Mouse (Mus musculus): ENCODE measurements at regions not wholly inside any gene's neighbourhood (a gene's known extent, or its start where the extent isn't known, plus 50 kb on each side); places are given as distances from the start of the nearest gene placed in this dataset.
"Not testable (repeated sequence)": the region's sequence is repeated elsewhere in the genome, so short reads cannot be mapped to it uniquely, and the experiment has no call there.

DNA sequence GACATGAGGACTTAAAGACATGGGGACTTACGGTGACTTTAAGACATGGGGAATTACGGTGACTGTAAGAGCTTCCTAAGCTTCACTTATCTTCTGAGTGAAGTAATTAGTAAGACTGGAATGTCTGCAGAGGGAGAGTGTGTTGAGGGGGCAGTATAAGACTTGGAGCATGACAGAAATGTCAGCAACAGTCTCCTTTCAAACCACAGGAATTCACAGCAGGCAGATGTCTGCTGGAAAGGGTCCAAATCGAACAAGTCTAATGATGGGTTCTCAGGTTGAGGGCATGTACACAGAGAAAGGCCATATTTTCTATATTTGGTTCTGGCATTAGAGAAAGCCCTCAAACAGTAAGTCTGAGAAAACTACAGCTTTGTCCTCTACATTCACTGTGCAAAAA lies 705.2 kb downstream of the Rapgef2 start:
- in situ Hi-C loops (cut with MboI; ENCODE audit: low sequenced_read_pairs) = no loop called here

DNA sequence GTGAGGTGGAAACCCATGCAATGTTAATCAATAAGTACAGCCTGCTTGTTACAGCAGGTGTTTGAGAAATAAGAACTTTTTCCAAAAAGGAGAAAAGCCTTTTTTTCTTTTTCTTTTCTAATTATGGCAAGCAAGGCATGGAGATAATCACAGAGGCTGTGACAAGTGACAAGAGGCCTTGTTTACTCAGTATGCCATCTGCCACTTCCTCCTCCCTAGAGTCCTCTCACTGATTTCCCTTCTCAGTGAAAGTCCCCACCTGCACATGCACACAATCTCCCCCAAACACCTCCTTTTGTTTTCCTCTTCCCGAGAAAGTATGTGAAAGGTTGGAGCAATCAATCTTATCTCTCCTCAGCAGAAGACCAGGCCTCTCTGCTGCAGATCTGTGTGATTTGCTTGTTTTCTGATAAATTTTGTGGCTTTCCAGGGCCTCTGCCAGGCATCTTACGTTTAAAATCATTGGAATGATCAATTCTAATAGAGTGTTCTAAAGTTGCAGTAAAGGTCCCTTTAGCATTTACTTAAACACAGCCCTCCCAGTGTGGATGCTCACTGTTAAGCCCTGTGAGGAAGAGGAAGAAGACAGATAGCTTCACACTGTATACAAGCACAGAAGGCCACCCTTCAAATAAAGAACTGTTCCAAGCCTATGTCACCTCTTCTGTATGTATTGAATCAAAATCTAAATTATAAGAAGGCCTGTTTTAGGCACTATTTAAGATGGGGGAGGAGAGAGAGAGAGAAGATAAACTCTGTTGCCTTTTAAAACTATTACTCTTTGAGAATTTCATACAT lies 710.5 kb downstream of the Rapgef2 start:
- in situ Hi-C loops (cut with MboI; ENCODE audit: low sequenced_read_pairs) = no loop called here

DNA sequence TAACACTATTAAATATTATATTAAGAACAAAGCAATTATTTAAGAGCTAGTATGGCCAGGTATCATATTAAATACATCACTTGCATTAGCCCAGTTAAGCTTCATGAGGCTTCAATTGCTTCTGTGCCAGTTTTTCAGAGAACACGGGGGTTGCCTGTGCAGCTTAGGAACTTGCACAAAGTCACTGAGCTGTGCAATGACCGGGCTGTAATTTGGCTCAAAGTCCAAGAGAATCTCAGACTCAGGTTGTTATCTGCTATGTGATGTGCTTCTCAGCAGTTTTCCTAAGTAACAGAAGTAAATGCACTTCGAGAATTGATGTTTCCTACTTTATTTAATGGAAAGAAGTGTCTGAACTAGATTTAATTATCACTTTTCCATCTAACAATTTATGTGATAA lies 711.5 kb downstream of the Rapgef2 start:
- in situ Hi-C loops (cut with MboI; ENCODE audit: low sequenced_read_pairs) = no loop called here

GRCm38 (mm10) chr3:78573299-78573698 lies 713.0 kb downstream of the Rapgef2 start:
- in situ Hi-C loops (cut with MboI; ENCODE audit: low sequenced_read_pairs) = no loop called here

GRCm38 (mm10) chr3:78564926-78565325 lies 721.4 kb downstream of the Rapgef2 start:
- in situ Hi-C loops (cut with MboI; ENCODE audit: low sequenced_read_pairs) = not testable (repeated sequence)

Data from CH12F3 (cell line).